In genomic region chr10:43845442-43845841, GRCm38 (mm10) we compare ENCODE assay signal across 17 mouse cellular contexts. TPM values are rescaled to one million over a fixed set of nuclear protein-coding genes. Genes with fewer than 3 reads are reported as not detected.
DNase-seq lines count a peak whose midpoint lies in the region; ATAC-seq and TF ChIP-seq lines count a peak whose summit lies in the region.
"Had no signal": no experiment of that assay in that cellular context is flagged by ENCODE, and none has a peak within 500 bp of the region (broad histone marks: within the 10 kb centered on the region; RNA-seq: fewer than 3 reads in every experiment).

No protein-coding gene starts in this region.

- H3K79me2 ChIP-seq in liver, adult 2 months (ENCODE audit: control insufficient read depth, insufficient read depth, low read length) = no peaks in the 10 kb centered on the region

- WGBS in liver, adult 2 months = 91% methylated on average over 3 of the region's 3 CpGs
- 77% methylated on average over 3 of the region's 3 CpGs for WGBS in liver, embryonic 11.5 days
- WGBS in liver, embryonic 14.5 days (ENCODE audit: insufficient replicate concordance) = 70% methylated on average over 3 of the region's 3 CpGs

- TF ChIP-seq EP300 in liver, embryonic 14.5 days (IDR thresholded peaks at IDR 0.05; ENCODE audit: low read depth) = no peak

- H3K36me3 ChIP-seq in liver, adult 2 months (ENCODE audit: control insufficient read depth, insufficient read depth, low read length) = no peaks in the 10 kb centered on the region
- no peaks in the 10 kb centered on the region for H3K36me3 ChIP-seq in liver, embryonic 11.5 days (ENCODE audit: control insufficient read depth, insufficient read depth, low read length)
- no peaks in the 10 kb centered on the region for H3K36me3 ChIP-seq in E14TG2a.4 (ENCODE audit: insufficient read depth, low read length)
- no peaks in the 10 kb centered on the region for H3K36me3 ChIP-seq in liver, embryonic 14.5 days (replicated peaks; ENCODE audit: control insufficient read depth, insufficient read depth, low read depth)
- H3K36me3 ChIP-seq: kidney, embryonic 15.5 days; limb, embryonic 10.5 days; lung, embryonic 15.5 days had no signal

- no peak overlapping the region for H3K27ac ChIP-seq in liver, adult 2 months (replicated peaks; ENCODE audit: insufficient read depth, low read depth, low read length)
- H3K27ac ChIP-seq in liver, embryonic 11.5 days (ENCODE audit: low read depth, low read length) = no peak overlapping the region
- H3K27ac ChIP-seq in liver, embryonic 14.5 days = no peak overlapping the region
- H3K27ac ChIP-seq: kidney, embryonic 15.5 days; limb, embryonic 10.5 days; lung, embryonic 15.5 days had no signal

- ATAC-seq in liver, embryonic 11.5 days (replicated peaks; ENCODE audit: low FRiP score) = no peak
- ATAC-seq in Patski = no peak
- no peak for ATAC-seq in liver, embryonic 14.5 days (ENCODE audit: insufficient read depth)
- ATAC-seq: activated CD4-positive, CD25-positive, alpha-beta regulatory T cell, adult 4 months had no signal

- 0 out of 2 replicates have a peak, but pooled peaks have one; percentile 5 for TF ChIP-seq CTCF in liver, adult 2 months (IDR thresholded peaks at IDR 0.05; ENCODE audit: low read depth, low read length)
- TF ChIP-seq CTCF in E14TG2a.4 (conservative IDR thresholded peaks at IDR 0.05; ENCODE audit: low read length) (peak; percentile 90), Patski (IDR thresholded peaks at IDR 0.05) (peak; percentile 64)
- peak; percentile 70 for TF ChIP-seq CTCF in liver, embryonic 14.5 days (IDR thresholded peaks at IDR 0.05; ENCODE audit: low read depth)

- CTCF ChIA-PET in Patski (lab: Charles Lee) = interaction anchor here (1.2 kb wide), 1 partner anchor 25 kb away, joined by 3 read pairs; no protein-coding TSS in a partner anchor

- H3K4me3 ChIP-seq in liver, adult 2 months (ENCODE audit: insufficient read depth, low read depth, low read length) = no peak overlapping the region
- H3K4me3 ChIP-seq in liver, embryonic 11.5 days (ENCODE audit: low read depth, low read length) = no peak overlapping the region
- no peak overlapping the region for H3K4me3 ChIP-seq in E14TG2a.4 (replicated peaks; ENCODE audit: low read length)
- H3K4me3 ChIP-seq in liver, embryonic 14.5 days (ENCODE audit: insufficient read depth in 1 of 2, low read depth in 2 of 2, low read length in 2 of 2) = no peak overlapping the region
- H3K4me3 ChIP-seq: erythroblast, embryonic 14.5 days; kidney, embryonic 15.5 days; limb, embryonic 10.5 days; lung, embryonic 15.5 days had no signal

- H3K4me1 ChIP-seq in liver, adult 2 months (ENCODE audit: control insufficient read depth, insufficient read depth, low read length) = no peaks in the 10 kb centered on the region
- H3K4me1 ChIP-seq in liver, embryonic 11.5 days (replicated peaks; ENCODE audit: control insufficient read depth, insufficient read depth, low read length) = no peaks in the 10 kb centered on the region
- H3K4me1 ChIP-seq in E14TG2a.4 (replicated peaks; ENCODE audit: low read depth, low read length) = no peaks in the 10 kb centered on the region
- no peaks in the 10 kb centered on the region for H3K4me1 ChIP-seq in liver, embryonic 14.5 days (replicated peaks; ENCODE audit: control insufficient read depth in 2 of 2, insufficient read depth in 2 of 2, low read length in 1 of 2)
- H3K4me1 ChIP-seq: kidney, embryonic 15.5 days; limb, embryonic 10.5 days; lung, embryonic 15.5 days had no signal

- in situ Hi-C loops in Patski (cut with MboI; ENCODE audit: low pct_unique_long_range_greater_than_20kb) = no loop called here

- H3K9me3 ChIP-seq in liver, embryonic 11.5 days (ENCODE audit: control insufficient read depth, low read length) = no peaks in the 10 kb centered on the region; the same call in 1 of the 2 replicates
- H3K9me3 ChIP-seq in E14TG2a.4 (ENCODE audit: low read length) = peaks cover 33% of the 10 kb centered on the region
- no peaks in the 10 kb centered on the region; the same call in 1 of the 2 replicates for H3K9me3 ChIP-seq in liver, embryonic 14.5 days (ENCODE audit: control insufficient read depth, low read length)
- H3K9me3 ChIP-seq: kidney, embryonic 15.5 days; lung, embryonic 15.5 days had no signal

- no peak for TF ChIP-seq POLR2A in liver, adult 2 months (IDR thresholded peaks at IDR 0.05; ENCODE audit: extremely low read depth, insufficient read depth, low read length)

- intact Hi-C loops in left cerebral cortex, postnatal 10 days (cut with DNase I) = no loop called here

- DNase-seq in liver, adult 2 months (ENCODE audit: extremely low read depth, low read depth, low spot score) = no peak
- no peak for DNase-seq in liver, embryonic 11.5 days (ENCODE audit: low spot score)
- no peak for DNase-seq in Patski (ENCODE audit: low read depth, low spot score)
- DNase-seq in liver, embryonic 14.5 days (ENCODE audit: low read depth in 3 of 3, low spot score in 3 of 3) = no peak
- DNase-seq in urinary bladder, adult 2 months (ENCODE audit: low spot score) = no peak
- no peak for DNase-seq in left cerebral cortex, postnatal 10 days (ENCODE audit: extremely low spot score in 1 of 2, low spot score in 2 of 2)
- no peak for DNase-seq in right cerebral cortex, postnatal 36 days (ENCODE audit: low spot score in 2 of 2)
- DNase-seq: cerebellum, adult 2 months; heart, adult 18-20 months; layer of hippocampus, adult 9-11 months; thymus, postnatal 25 days had no signal

- H3K27me3 ChIP-seq in liver, adult 2 months (ENCODE audit: control insufficient read depth, insufficient read depth, low read length) = no peaks in the 10 kb centered on the region
- no peaks in the 10 kb centered on the region for H3K27me3 ChIP-seq in liver, embryonic 11.5 days (replicated peaks; ENCODE audit: control insufficient read depth, insufficient read depth, low read length)
- no peaks in the 10 kb centered on the region for H3K27me3 ChIP-seq in E14TG2a.4 (ENCODE audit: insufficient read depth, low read length)
- H3K27me3 ChIP-seq in Patski = no peaks in the 10 kb centered on the region
- H3K27me3 ChIP-seq in liver, embryonic 14.5 days (ENCODE audit: control insufficient read depth, insufficient read depth, low read length) = no peaks in the 10 kb centered on the region
- H3K27me3 ChIP-seq: kidney, embryonic 15.5 days; lung, embryonic 15.5 days had no signal

- no peak overlapping the region for H3K9ac ChIP-seq in liver, adult 2 months (ENCODE audit: low read depth, low read length)
- no peak overlapping the region for H3K9ac ChIP-seq in liver, embryonic 11.5 days (ENCODE audit: low read depth, low read length)
- no peak overlapping the region for H3K9ac ChIP-seq in liver, embryonic 14.5 days (replicated peaks)
- H3K9ac ChIP-seq: kidney, embryonic 15.5 days; lung, embryonic 15.5 days had no signal

- no peak overlapping the region for H3K4me2 ChIP-seq in liver, embryonic 11.5 days
- H3K4me2 ChIP-seq in liver, embryonic 14.5 days (ENCODE audit: low read depth) = no peak overlapping the region
- H3K4me2 ChIP-seq: kidney, embryonic 15.5 days; lung, embryonic 15.5 days had no signal

- POLR2A ChIA-PET in Patski (lab: Charles Lee) = no interaction called here

RNA-seq across cellular contexts. Expression of gene Qrsl1, which starts 56.1 kb away (rescaled TPM):
- 3.1 TPM in 2 replicates for total RNA-seq in liver, adult 2 months (2014; rRNA removed)
- 4.3 and 5.9 TPM in 2 replicates for polyA plus RNA-seq in liver, adult 2 months (2012; rRNA removed)
- 20.8 and 20.9 TPM in 2 replicates for polyA plus RNA-seq in liver, embryonic 11.5 days (2014; fragmentation: Nextera tagmentation; extraction: Ambion mirVana)
- polyA plus RNA-seq in Patski (2021) = 16.7 TPM
- 3.9 and 5.6 TPM in 2 replicates for polyA plus RNA-seq in liver, embryonic 14.5 days (2012; rRNA removed)
- polyA plus RNA-seq in liver, embryonic 14.5 days (2014; fragmentation: Nextera tagmentation; extraction: Ambion mirVana) = 6.2 and 7.2 TPM in 2 replicates
- polyA plus RNA-seq in urinary bladder, adult 2 months (2012; rRNA removed) = 11.8 and 14.9 TPM in 2 replicates
- total RNA-seq in left cerebral cortex, postnatal 10 days (2021) = 10 to 100 TPM; 15.8 to 16.1 TPM

RNA-seq across cellular contexts. Expression of gene Rtn4ip1, which starts 56.2 kb away (rescaled TPM):
- 9.5 and 12.8 TPM in 2 replicates for total RNA-seq in liver, adult 2 months (2014; rRNA removed)
- polyA plus RNA-seq in liver, adult 2 months (2012; rRNA removed) = 13.8 and 15.0 TPM in 2 replicates
- 25.8 and 26.7 TPM in 2 replicates for polyA plus RNA-seq in liver, embryonic 11.5 days (2014; fragmentation: Nextera tagmentation; extraction: Ambion mirVana)
- 13.9 TPM for polyA plus RNA-seq in Patski (2021)
- 4.7 and 6.4 TPM in 2 replicates for polyA plus RNA-seq in liver, embryonic 14.5 days (2012; rRNA removed)
- 9.8 and 11.1 TPM in 2 replicates for polyA plus RNA-seq in liver, embryonic 14.5 days (2014; fragmentation: Nextera tagmentation; extraction: Ambion mirVana)
- polyA plus RNA-seq in urinary bladder, adult 2 months (2012; rRNA removed) = 10.1 and 10.9 TPM in 2 replicates
- total RNA-seq in left cerebral cortex, postnatal 10 days (2021) = 10 to 100 TPM; 12.3 to 12.4 TPM

Comparison
In these comparisons a context has a peak if more than half of its experiments do, and no peak if none do; other contexts are left out.
1. CTCF ChIP-seq: peak in every context shown above with its lines; median percentile 90 in E14TG2a.4; 70 in liver, embryonic 14.5 days; 64 in Patski; 5 in liver, adult 2 months.